Mouse (Mus musculus) small intestine, adult 2 months (tissue): ENCODE data around the gene Ptprs. TPM values are rescaled to one million over a fixed set of nuclear protein-coding genes. Genes with fewer than 3 reads are reported as not detected.
A peak's percentile ranks its signal among the peaks of the same experiment; 100 is the strongest.

Experiments
- H3K27ac ChIP-seq: fragments of 200-500 bp; 2 replicates; pipeline ENCODE4 v1.5.1; 2012; ENCODE audit warnings: low read depth, low read length, control low read depth, inconsistent platforms; ENCODE audit not compliant: insufficient read depth
- H3K27me3 ChIP-seq: fragments of 200-500 bp; 2 replicates; pipeline ENCODE4 v1.6.1; 2012; ENCODE audit warnings: mild to moderate bottlenecking, moderate library complexity, low read length, inconsistent platforms; ENCODE audit not compliant: control insufficient read depth, insufficient read depth
- H3K36me3 ChIP-seq: fragments of 200-500 bp; 2 replicates; pipeline ENCODE4 v1.6.1; 2012; ENCODE audit warnings: mild to moderate bottlenecking, low read length, control low read depth, inconsistent platforms; ENCODE audit not compliant: control insufficient read depth, insufficient read depth
- H3K4me1 ChIP-seq: fragments of 200-500 bp; 2 replicates; pipeline ENCODE4 v1.6.1; 2012; ENCODE audit warnings: low read length, inconsistent platforms, mixed read lengths; ENCODE audit not compliant: control insufficient read depth, insufficient read depth, insufficient read length
- H3K4me3 ChIP-seq: fragments of 200-500 bp; 2 replicates; pipeline ENCODE4 v1.5.1; 2012; ENCODE audit warnings: low read depth, mild to moderate bottlenecking, control low read depth, inconsistent platforms, low read length, moderate library complexity
- CTCF ChIP-seq: fragments of 200-500 bp; IDR thresholded peaks from 2 replicates; pipeline ENCODE4 v1.5.1; 2012; ENCODE audit warnings: low read depth, mild to moderate bottlenecking, control low read depth, inconsistent platforms, low read length, moderate library complexity, mixed read lengths; ENCODE audit not compliant: insufficient replicate concordance, insufficient read length; ENCODE audit errors: extremely low read depth
- POLR2A ChIP-seq: fragments of 200-500 bp; IDR thresholded peaks from 2 replicates; pipeline ENCODE4 v1.6.1; 2012; ENCODE audit warnings: low read depth, mild to moderate bottlenecking, control low read depth, inconsistent platforms, low read length, moderate library complexity
- WGBS: fragments of 180-500 bp; shearing (Covaris S2); methylation state at CpG from one replicate; pipeline ENCODE4 v1.1.7; 2018; 5-methylcytosine and 5-hydroxymethylcytosine counted together
- polyA plus RNA-seq: library from polyadenylated mRNA; depleted of rRNA; stranded (reverse); fragments of >200 nt; gene quantifications from 2 replicates; pipeline ENCODE4 v1.2.3, GENCODE M21; 2012

Ptprs gene
- polyA plus RNA-seq, 1 experiment = 54.1 TPM

GRCm38 (mm10) chr17:56467456-56467884 is 8.8 kb downstream of the Ptprs start:
- 0 out of 2 replicates have a peak overlapping the region, but pooled peaks have one; percentile 9 for H3K27ac ChIP-seq
- H3K27me3 ChIP-seq = peaks cover 11% of the 10 kb centered on the region
- WGBS = 27% methylated on average over 7 of the region's 7 CpGs
- H3K4me3 ChIP-seq = no peak overlapping the region
- H3K36me3 ChIP-seq = no peaks in the 10 kb centered on the region
- TF ChIP-seq POLR2A = no peak
- TF ChIP-seq CTCF = no peak
- H3K4me1 ChIP-seq = peaks cover 19% of the 10 kb centered on the region

GRCm38 (mm10) chr17:56466747-56467146 is 9.5 kb downstream of the Ptprs start:
- WGBS = 69% methylated on average over 6 of the region's 6 CpGs
- H3K36me3 ChIP-seq = no peaks in the 10 kb centered on the region
- H3K4me1 ChIP-seq = peaks cover 17% of the 10 kb centered on the region
- peaks cover 5% of the 10 kb centered on the region for H3K27me3 ChIP-seq
- no peak for TF ChIP-seq POLR2A
- no peak for TF ChIP-seq CTCF
- H3K27ac ChIP-seq = no peak overlapping the region
- no peak overlapping the region for H3K4me3 ChIP-seq

GRCm38 (mm10) chr17:56464817-56465216 is 11.5 kb downstream of the Ptprs start:
- Histone ChIP-seq H3K27me3 (0 out of 2 replicates have a peak, but pooled peaks cover under 1% of the 10 kb centered on the region), H3K27ac (no peak overlapping the region), H3K4me1 (peaks cover 22% of the 10 kb centered on the region), H3K36me3 (no peaks in the 10 kb centered on the region), H3K4me3 (no peak overlapping the region)
- WGBS = 24% methylated on average over 7 of the region's 7 CpGs
- TF ChIP-seq POLR2A (no peak), CTCF (no peak)

- H3K4me1 ChIP-seq = peaks cover 22% of the 10 kb centered on the region
- H3K36me3 ChIP-seq = no peaks in the 10 kb centered on the region
- H3K27ac ChIP-seq = no peak overlapping the region
- H3K4me3 ChIP-seq = no peak overlapping the region
- TF ChIP-seq POLR2A (no peak), CTCF (no peak)
- H3K27me3 ChIP-seq = no peaks in the 10 kb centered on the region
- 83% methylated on average over 2 of the region's 2 CpGs for WGBS
Observed at GRCm38 (mm10) chr17:56464345-56464744, 11.9 kb downstream of the Ptprs start.

- no peak overlapping the region for H3K27ac ChIP-seq
- 52% methylated on average over 1 of the region's 1 CpGs for WGBS
- H3K4me1 ChIP-seq = peaks cover 22% of the 10 kb centered on the region
- H3K36me3 ChIP-seq = no peaks in the 10 kb centered on the region
- H3K4me3 ChIP-seq = no peak overlapping the region
- TF ChIP-seq POLR2A (no peak), CTCF (no peak)
- H3K27me3 ChIP-seq = no peaks in the 10 kb centered on the region
Observed at GRCm38 (mm10) chr17:56463500-56463899, 12.8 kb downstream of the Ptprs start.

GRCm38 (mm10) chr17:56462835-56463455 is 13.3 kb downstream of the Ptprs start:
- H3K36me3 ChIP-seq = no peaks in the 10 kb centered on the region
- H3K27me3 ChIP-seq = no peaks in the 10 kb centered on the region
- WGBS = 13% methylated on average over 17 of the region's 17 CpGs
- H3K4me3 ChIP-seq = peak overlapping the region; percentile 83
- peaks cover 22% of the 10 kb centered on the region for H3K4me1 ChIP-seq
- peak overlapping the region; percentile 7; the same call in 1 of the 2 replicates for H3K27ac ChIP-seq
- TF ChIP-seq POLR2A (no peak), CTCF (no peak)

GRCm38 (mm10) chr17:56461771-56462743 is 14.2 kb downstream of the Ptprs start:
- TF ChIP-seq POLR2A (no peak; the same call in 1 of the 2 replicates), CTCF (no peak)
- Histone ChIP-seq H3K36me3 (no peaks in the 10 kb centered on the region), H3K4me3 (peak overlapping the region; percentile 83), H3K27me3 (no peaks in the 10 kb centered on the region), H3K27ac (peak overlapping the region; percentile 54), H3K4me1 (peaks cover 22% of the 10 kb centered on the region)
- under 1% methylated on average over 77 of the region's 77 CpGs for WGBS
